Mouse (Mus musculus) heart, adult 2 months (tissue): ENCODE data around the gene Smim24. TPM values are rescaled to one million over a fixed set of nuclear protein-coding genes. Genes with fewer than 3 reads are reported as not detected.
A peak's percentile ranks its signal among the peaks of the same experiment; 100 is the strongest.

Experiments
- DNase-seq, 2 experiments: peaks; one replicate each; pipeline ENCODE4 v3.0.0; 2021
- H3K27ac ChIP-seq: fragments of 200-600 bp; 2 replicates; pipeline ENCODE4 v1.8.1; 2022
- H3K27me3 ChIP-seq: fragments of 200-500 bp; 2 replicates; pipeline ENCODE4 v1.6.1; 2012; ENCODE audit warnings: mild to moderate bottlenecking, low read length, inconsistent platforms, mixed read lengths; ENCODE audit not compliant: control insufficient read depth, insufficient read depth
- H3K36me3 ChIP-seq: fragments of 200-500 bp; 2 replicates; pipeline ENCODE4 v1.6.1; 2012; ENCODE audit warnings: low read length, inconsistent platforms; ENCODE audit not compliant: control insufficient read depth, insufficient read depth
- H3K4me1 ChIP-seq: fragments of 200-500 bp; 2 replicates; pipeline ENCODE4 v1.6.1; 2011; ENCODE audit warnings: low read length; ENCODE audit not compliant: control insufficient read depth, insufficient read depth
- H3K4me3 ChIP-seq: fragments of 200-600 bp; 2 replicates; pipeline ENCODE4 v1.8.1; 2022
- H3K79me2 ChIP-seq: fragments of 200-500 bp; replicated peaks from 2 replicates; pipeline ENCODE4 v1.6.1; 2012; ENCODE audit warnings: mild to moderate bottlenecking, inconsistent platforms, low read length, moderate library complexity, mixed read lengths; ENCODE audit not compliant: control insufficient read depth, insufficient read depth
- H3K9ac ChIP-seq: fragments of 200-500 bp; 2 replicates; pipeline ENCODE4 v1.6.1; 2012; ENCODE audit warnings: low read depth, mild to moderate bottlenecking, control low read depth, inconsistent platforms, low read length, mixed read lengths
- CTCF ChIP-seq: fragments of 200-600 bp; IDR thresholded peaks from 2 replicates; pipeline ENCODE4 v1.8.1; 2022; ENCODE audit warnings: antibody characterized with exemption, mild to moderate bottlenecking, moderate library complexity
- EP300 ChIP-seq: fragments of 200-500 bp; IDR thresholded peaks from 2 replicates; pipeline ENCODE4 v1.6.1; 2011; ENCODE audit warnings: low read depth, low read length, control low read depth; ENCODE audit not compliant: insufficient read depth
- POLR2A ChIP-seq: fragments of 200-500 bp; IDR thresholded peaks from 2 replicates; pipeline ENCODE4 v1.6.1; 2011; ENCODE audit warnings: mild to moderate bottlenecking, low read depth, low read length, control low read depth; ENCODE audit not compliant: insufficient read depth
- WGBS: fragments of 180-500 bp; shearing (Covaris S2); methylation state at CpG from one replicate; pipeline ENCODE4 v1.1.7; 2018; 5-methylcytosine and 5-hydroxymethylcytosine counted together
- intact Hi-C: fragments of 180-260 bp; cut with DNase I; formaldehyde crosslinking; loops from one replicate; pipeline ENCODE4 v1.15.1; 2025
- polyA plus RNA-seq: library from polyadenylated mRNA; depleted of rRNA; stranded (reverse); fragments of >200 nt; gene quantifications from 2 replicates; pipeline ENCODE4 v1.2.3, GENCODE M21; 2012
- total RNA-seq, 2 experiments: library from RNA; stranded (reverse); gene quantifications; 2 replicates each; pipeline ENCODE4 v1.2.3; 2021

Smim24 gene
- total and polyA plus RNA-seq, 3 experiments = 2.0 to 8.3 (median 2.3) TPM

GRCm38 (mm10) chr10:81410350-81410749 is 17.5 kb downstream of the Smim24 start:
- WGBS = 33% methylated on average over 4 of the region's 4 CpGs
- 0 out of 2 replicates have a peak, but pooled peaks have one; percentile 11 for TF ChIP-seq EP300
- TF ChIP-seq POLR2A = no peak
- H3K9ac ChIP-seq = peak overlapping the region; percentile 19; the same call in 1 of the 2 replicates
- intact Hi-C loops = loop anchor here (2.0 kb wide), 1 partner anchor 614 kb away; no protein-coding TSS in a partner anchor
- no peaks in the 10 kb centered on the region for H3K79me2 ChIP-seq
- H3K4me1 ChIP-seq = peaks cover 66% of the 10 kb centered on the region
- peaks cover 32% of the 10 kb centered on the region for H3K36me3 ChIP-seq
- peak in 1 of 2 experiments; percentile 51 for DNase-seq
- H3K27me3 ChIP-seq = no peaks in the 10 kb centered on the region
- H3K27ac ChIP-seq = peak overlapping the region; percentile 91
- no peak overlapping the region for H3K4me3 ChIP-seq

GRCm38 (mm10) chr10:81410981-81411380 is 18.1 kb downstream of the Smim24 start:
- Histone ChIP-seq H3K27ac (peak overlapping the region; percentile 91), H3K9ac (peak overlapping the region; percentile 19; the same call in 1 of the 2 replicates), H3K27me3 (no peaks in the 10 kb centered on the region), H3K4me3 (0 out of 2 replicates have a peak overlapping the region, but pooled peaks have one; percentile 3), H3K4me1 (peaks cover 67% of the 10 kb centered on the region), H3K36me3 (peaks cover 33% of the 10 kb centered on the region), H3K79me2 (no peaks in the 10 kb centered on the region)
- TF ChIP-seq CTCF = no peak
- peak; percentile 92 for TF ChIP-seq EP300
- TF ChIP-seq POLR2A = peak; percentile 34
- 15% methylated on average over 9 of the region's 9 CpGs for WGBS
- intact Hi-C loops = loop anchor here (1.0 to 2.0 kb wide), 2 partner anchors 19 to 614 kb away; no protein-coding TSS in a partner anchor
- peak; percentile 71 to 76 for DNase-seq

GRCm38 (mm10) chr10:81411471-81412400 is 18.9 kb downstream of the Smim24 start:
- peak; percentile 95 to 96 for DNase-seq
- TF ChIP-seq EP300 (peak; percentile 83), CTCF (no peak), POLR2A (peak; percentile 44)
- peak overlapping the region; percentile 29; the same call in 1 of the 2 replicates for H3K4me3 ChIP-seq
- H3K36me3 ChIP-seq = peaks cover 33% of the 10 kb centered on the region
- H3K4me1 ChIP-seq = peaks cover 68% of the 10 kb centered on the region
- H3K79me2 ChIP-seq = no peaks in the 10 kb centered on the region
- 4% methylated on average over 18 of the region's 18 CpGs for WGBS
- peak overlapping the region; percentile 68 for H3K9ac ChIP-seq
- intact Hi-C loops = loop anchor here (1.0 to 2.0 kb wide), 2 partner anchors 19 to 615 kb away; no protein-coding TSS in a partner anchor
- peak overlapping the region; percentile 91 for H3K27ac ChIP-seq
- no peaks in the 10 kb centered on the region for H3K27me3 ChIP-seq

GRCm38 (mm10) chr10:81412586-81413309 is 19.9 kb downstream of the Smim24 start:
- 57% methylated on average over 16 of the region's 16 CpGs for WGBS
- Histone ChIP-seq H3K36me3 (peaks cover 33% of the 10 kb centered on the region), H3K4me3 (peak overlapping the region; percentile 29; the same call in 1 of the 2 replicates), H3K27me3 (no peaks in the 10 kb centered on the region), H3K4me1 (peaks cover 73% of the 10 kb centered on the region), H3K79me2 (no peaks in the 10 kb centered on the region), H3K9ac (peak overlapping the region; percentile 68), H3K27ac (peak overlapping the region; percentile 91)
- peak in 1 of 2 experiments; percentile 49 for DNase-seq
- TF ChIP-seq EP300 (no peak), CTCF (no peak), POLR2A (0 out of 2 replicates have a peak, but pooled peaks have one; percentile 22)
- intact Hi-C loops = no loop called here

GRCm38 (mm10) chr10:81413310-81414261 is 20.7 kb downstream of the Smim24 start:
- WGBS = 19% methylated on average over 26 of the region's 26 CpGs
- Histone ChIP-seq H3K27me3 (no peaks in the 10 kb centered on the region), H3K27ac (peak overlapping the region; percentile 91), H3K79me2 (no peaks in the 10 kb centered on the region), H3K9ac (peak overlapping the region; percentile 81), H3K4me3 (peak overlapping the region; percentile 36; the same call in 1 of the 2 replicates), H3K4me1 (peaks cover 67% of the 10 kb centered on the region), H3K36me3 (peaks cover 25% of the 10 kb centered on the region)
- DNase-seq = peak; percentile 91 to 93
- TF ChIP-seq CTCF (peak; percentile 15; the same call in 1 of the 2 replicates), EP300 (peak; percentile 99), POLR2A (peak; percentile 82)
- intact Hi-C loops = no loop called here
